Comparison of ENCODE assay signal across 8 mouse cellular contexts in the genomic region with DNA sequence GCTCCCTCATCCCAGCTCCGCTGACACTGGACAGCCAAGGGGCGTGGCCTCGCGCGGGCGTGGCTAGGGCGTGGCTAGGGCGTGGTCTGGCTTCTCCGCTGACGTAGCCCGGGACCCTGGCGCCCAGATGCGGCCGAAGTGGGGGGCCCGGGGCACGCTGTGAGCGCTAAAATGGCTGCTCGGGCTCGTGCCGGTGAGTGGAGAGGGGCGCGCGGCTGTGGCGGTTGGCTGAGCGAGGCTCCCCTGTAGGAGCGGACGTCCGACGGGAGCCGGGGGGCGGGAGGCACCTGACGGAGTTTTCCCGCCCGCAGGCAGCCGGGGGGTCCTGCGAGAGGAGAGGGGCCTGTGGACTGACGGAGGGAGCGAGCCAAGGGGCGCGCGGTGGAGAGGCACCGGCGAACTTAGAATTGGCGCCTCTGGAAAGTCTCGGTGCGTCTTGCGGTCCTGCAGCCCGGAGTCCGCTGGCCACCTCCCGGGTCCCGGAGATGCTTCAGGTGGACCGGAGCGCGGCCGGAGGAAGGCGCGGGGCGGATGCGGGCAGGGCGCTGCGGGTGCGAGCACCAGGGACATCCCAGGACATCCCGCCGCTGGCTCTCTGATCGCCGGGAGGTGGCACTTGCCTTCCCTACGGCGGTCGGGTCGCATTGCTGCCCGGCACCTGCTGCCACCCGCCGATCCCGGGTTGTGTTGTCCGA. TPM values are rescaled to one million over a fixed set of nuclear protein-coding genes. Genes with fewer than 3 reads are reported as not detected.
DNase-seq lines count a peak whose midpoint lies in the region; ATAC-seq and TF ChIP-seq lines count a peak whose summit lies in the region.

No protein-coding gene starts in this region.

- no peak for TF ChIP-seq EP300 in lung, postnatal 0 days (IDR thresholded peaks at IDR 0.05)

- WGBS in kidney, adult 2 months = under 1% methylated on average over 75 of the region's 75 CpGs
- 2% methylated on average over 53 of the region's 75 CpGs for WGBS in lung, postnatal 0 days

- ATAC-seq in lung, postnatal 0 days = peak; percentile 85

- H3K27ac ChIP-seq in cortical plate, adult 2 months (ENCODE audit: insufficient read depth, low read length) = no peak overlapping the region
- H3K27ac ChIP-seq in kidney, adult 2 months (ENCODE audit: insufficient read depth, low read depth, low read length) = no peak overlapping the region
- H3K27ac ChIP-seq in lung, postnatal 0 days (ENCODE audit: low read length) = no peak overlapping the region

- TF ChIP-seq CTCF in cortical plate, adult 2 months (IDR thresholded peaks at IDR 0.05; ENCODE audit: extremely low read depth, insufficient read depth, low read length) = no peak
- no peak for TF ChIP-seq CTCF in kidney, adult 2 months (conservative IDR thresholded peaks at IDR 0.05; ENCODE audit: insufficient read depth, insufficient read length, low read depth, low read length)
- 0 out of 2 replicates have a peak, but pooled peaks have one; percentile 19 for TF ChIP-seq CTCF in lung, postnatal 0 days (IDR thresholded peaks at IDR 0.05)

- H3K36me3 ChIP-seq in kidney, adult 2 months (ENCODE audit: control insufficient read depth, insufficient read depth, low read length) = no peaks in the 10 kb centered on the region
- no peaks in the 10 kb centered on the region for H3K36me3 ChIP-seq in lung, postnatal 0 days (ENCODE audit: insufficient read depth, low read length)

- DNase-seq in A20 (ENCODE audit: low read depth, low spot score) = peak; percentile 81
- DNase-seq in adrenal gland, adult (ENCODE audit: inconsistent age in 2 of 2, low spot score in 1 of 2) = peak; percentile 69 to 86
- DNase-seq in gastrocnemius, postnatal 4 days (ENCODE audit: low spot score in 2 of 2) = peak; percentile 26 to 72
- DNase-seq in kidney, adult 2 months = peak; percentile 49
- DNase-seq in lung, postnatal 0 days (ENCODE audit: low spot score) = peak; percentile 24
- peak; percentile 17 for DNase-seq in ovary, postnatal 10 days (ENCODE audit: low spot score)
- peak; percentile 55 for DNase-seq in urinary bladder, postnatal 14 days (ENCODE audit: low spot score)

- H3K4me3 ChIP-seq in cortical plate, adult 2 months (ENCODE audit: insufficient read depth, low read length) = peak overlapping the region; percentile 29; the same call in 1 of the 2 replicates
- H3K4me3 ChIP-seq in kidney, adult 2 months (ENCODE audit: insufficient read depth, low read depth, low read length) = peak overlapping the region; percentile 52
- H3K4me3 ChIP-seq in lung, postnatal 0 days (ENCODE audit: low read depth, low read length) = peak overlapping the region; percentile 56

- H3K9ac ChIP-seq in lung, postnatal 0 days (replicated peaks; ENCODE audit: low read depth) = no peak overlapping the region

- peak overlapping the region; percentile 94 for H3K4me2 ChIP-seq in lung, postnatal 0 days (replicated peaks; ENCODE audit: low read depth, low read length)

- H3K9me3 ChIP-seq in lung, postnatal 0 days (ENCODE audit: low read length) = no peaks in the 10 kb centered on the region

- no peaks in the 10 kb centered on the region for H3K4me1 ChIP-seq in cortical plate, adult 2 months (ENCODE audit: control insufficient read depth, insufficient read depth, low read length)
- no peaks in the 10 kb centered on the region for H3K4me1 ChIP-seq in kidney, adult 2 months (ENCODE audit: control insufficient read depth, insufficient read depth, low read length)
- H3K4me1 ChIP-seq in lung, postnatal 0 days (ENCODE audit: insufficient read depth, low read depth, low read length) = peaks cover 9% of the 10 kb centered on the region

- TF ChIP-seq POLR2A in cortical plate, adult 2 months (IDR thresholded peaks at IDR 0.05; ENCODE audit: extremely low read depth, insufficient read depth, low read length) = no peak
- no peak for TF ChIP-seq POLR2A in kidney, adult 2 months (IDR thresholded peaks at IDR 0.05; ENCODE audit: low read depth, low read length)

- H3K27me3 ChIP-seq in kidney, adult 2 months (replicated peaks; ENCODE audit: control insufficient read depth, insufficient read depth, low read length) = peaks cover 8% of the 10 kb centered on the region
- peaks cover 39% of the 10 kb centered on the region for H3K27me3 ChIP-seq in lung, postnatal 0 days (replicated peaks; ENCODE audit: insufficient read depth, low read length)

RNA-seq across cellular contexts. Expression of a gene that starts 2.5 kb away (rescaled TPM):
- polyA plus RNA-seq in cortical plate, adult 2 months (2012; rRNA removed) = not detected in 2 replicates
- total RNA-seq in gastrocnemius, postnatal 4 days (2021) = under 1 TPM; 0.49 to 0.64 TPM
- 0.03 TPM in 1 of 2 replicates, not detected in the other for polyA plus RNA-seq in kidney, adult 2 months (2012; rRNA removed)
- polyA plus RNA-seq in lung, postnatal 0 days (2015; fragmentation: Nextera tagmentation; extraction: Ambion mirVana) = 0.12 TPM in 1 of 2 replicates, not detected in the other

Comparison
In these comparisons a context has a peak if more than half of its experiments do, and no peak if none do; other contexts are left out.
1. DNase-seq: peak in every context shown above with its lines; median percentile 81 in A20; 78 in adrenal gland, adult; 55 in urinary bladder, postnatal 14 days; 49 in gastrocnemius, postnatal 4 days; 49 in kidney, adult 2 months; 24 in lung, postnatal 0 days; 17 in ovary, postnatal 10 days.